Mouse (Mus musculus) left cerebral cortex, adult 9 months (tissue): ENCODE measurements at regions not wholly inside any gene's neighbourhood (a gene's known extent, or its start where the extent isn't known, plus 50 kb on each side); places are given as distances from the start of the nearest gene placed in this dataset.

Experiments used
- DNase-seq, 2 experiments: peaks; one replicate each; pipeline ENCODE4 v3.0.0; 2022; ENCODE audit warnings: low spot score in 2 of 2

DNA sequence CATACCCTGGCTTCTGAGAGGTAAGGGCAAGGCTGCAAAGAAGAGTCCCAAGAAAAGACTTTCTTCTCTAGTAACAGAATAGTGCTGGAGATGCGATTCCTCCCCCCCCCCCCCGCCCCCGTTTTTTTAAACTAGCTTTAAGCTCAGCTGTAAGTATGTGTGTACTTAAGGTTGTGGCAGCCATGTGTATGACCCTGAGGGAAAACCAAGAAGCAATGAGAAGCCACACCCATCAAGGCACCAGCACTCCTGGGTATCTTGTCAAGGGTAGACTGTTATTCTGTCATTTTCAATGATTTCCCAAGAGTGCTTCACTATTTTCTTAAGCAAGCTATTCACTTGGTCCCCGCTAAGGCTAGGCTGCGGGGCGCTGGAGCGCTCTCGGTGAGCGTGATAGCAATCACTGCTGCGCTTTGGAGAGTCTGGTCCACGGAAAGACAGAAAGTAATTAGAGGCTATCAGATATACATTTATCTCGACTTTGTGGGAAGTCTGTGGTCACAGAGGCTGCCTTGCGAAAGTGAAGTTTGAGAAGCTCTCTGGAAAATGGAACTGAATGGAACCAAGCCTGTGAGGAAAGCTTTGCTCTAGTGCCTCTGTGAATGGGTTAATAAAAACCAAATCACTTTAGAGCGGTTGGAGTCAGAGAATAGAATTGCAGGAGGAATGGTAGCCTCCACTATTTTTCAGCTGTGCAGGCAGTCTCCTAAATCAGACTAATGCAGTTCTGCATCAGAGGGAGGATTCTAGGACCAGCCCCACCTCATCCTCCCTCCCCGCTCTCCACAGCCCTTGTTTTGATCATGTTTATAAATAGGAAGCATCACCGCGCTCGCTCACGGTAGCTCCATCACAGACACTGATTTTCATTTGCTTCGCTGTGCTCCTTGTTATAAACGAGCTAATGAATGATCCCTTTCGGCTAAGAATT, 114.8 kb upstream of the Bmp2 start:
- peak in 1 of 2 experiments; percentile 23 for DNase-seq

GRCm38 (mm10) chr2:133438018-133438417, 113.9 kb upstream of the Bmp2 start:
- no peak for DNase-seq

GRCm38 (mm10) chr2:133443024-133443423, 108.9 kb upstream of the Bmp2 start:
- no peak for DNase-seq

DNA sequence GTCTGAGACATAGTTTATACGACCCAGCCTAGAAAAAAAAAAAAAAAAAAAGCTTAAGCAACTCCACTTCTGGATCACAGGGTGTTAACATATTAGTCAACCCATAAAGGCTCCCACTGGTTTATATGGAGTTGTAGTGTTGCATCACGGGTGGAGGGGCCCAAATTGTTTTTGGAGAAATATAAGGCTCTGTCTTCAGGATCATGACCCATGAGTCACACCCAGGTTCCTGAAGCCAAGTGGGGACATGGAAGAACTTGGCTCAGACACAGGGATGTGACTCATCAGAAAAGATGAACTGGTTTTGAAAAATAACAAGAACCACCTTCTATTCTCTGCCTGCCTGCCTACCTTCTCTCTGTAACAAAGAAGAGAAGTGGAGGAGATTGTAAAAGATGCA, 108.5 kb upstream of the Bmp2 start:
- DNase-seq, result peak in 1 of 2 experiments; percentile 20

DNA sequence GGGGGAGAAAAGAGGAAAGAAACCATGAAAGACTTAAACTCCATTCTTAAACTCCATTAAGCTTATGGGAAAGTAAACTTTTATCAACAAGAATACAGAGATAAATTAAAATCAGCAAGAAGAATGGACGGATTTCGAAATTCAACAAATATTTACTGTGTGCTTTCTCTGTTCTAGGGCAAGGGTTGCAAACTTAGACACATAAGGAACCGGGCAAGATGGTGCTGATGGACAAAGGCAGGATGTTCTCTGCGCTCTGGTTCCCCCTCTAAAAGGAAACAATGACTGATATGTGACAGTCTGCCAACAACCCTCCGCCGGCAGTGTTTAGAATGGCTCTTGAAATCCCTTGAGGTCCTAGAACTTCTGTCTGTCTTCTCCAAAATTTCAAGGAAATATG, 99.0 kb upstream of the Bmp2 start:
- DNase-seq, result no peak

DNA sequence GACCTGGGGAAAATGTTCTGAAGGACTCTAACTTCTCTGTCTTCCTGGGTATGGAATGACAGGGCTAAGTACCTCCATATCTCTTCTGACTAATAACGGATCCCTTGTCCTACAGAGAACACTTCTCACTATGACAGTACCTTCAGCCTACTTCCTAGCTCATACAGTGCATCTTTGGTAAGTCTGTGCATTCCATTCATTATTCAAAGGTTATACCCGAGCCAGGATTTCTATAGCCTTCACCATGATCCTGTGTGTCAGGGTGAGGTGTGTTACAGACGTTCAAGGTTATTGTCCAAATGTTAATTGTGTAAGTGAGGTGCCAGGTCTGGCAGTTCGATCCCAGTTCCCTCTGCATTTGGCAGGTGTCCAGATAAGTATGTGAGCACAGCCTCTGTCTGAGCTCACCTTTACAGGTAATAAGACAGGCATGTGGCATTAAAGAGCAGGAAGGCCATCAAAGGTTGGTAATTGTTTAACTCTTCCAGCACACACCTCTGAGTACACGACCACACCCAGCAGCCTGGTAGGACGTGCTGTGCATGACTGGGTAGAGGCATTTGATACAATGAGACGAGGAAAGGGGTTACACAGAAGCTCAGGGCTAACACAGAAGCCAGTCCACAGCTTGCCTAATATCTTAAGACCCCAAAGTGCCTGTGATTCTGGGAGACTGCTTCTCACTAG, 96.3 kb upstream of the Bmp2 start:
- no peak for DNase-seq

- no peak for DNase-seq
Observed at GRCm38 (mm10) chr2:133456785-133457184, 95.2 kb upstream of the Bmp2 start.

DNA sequence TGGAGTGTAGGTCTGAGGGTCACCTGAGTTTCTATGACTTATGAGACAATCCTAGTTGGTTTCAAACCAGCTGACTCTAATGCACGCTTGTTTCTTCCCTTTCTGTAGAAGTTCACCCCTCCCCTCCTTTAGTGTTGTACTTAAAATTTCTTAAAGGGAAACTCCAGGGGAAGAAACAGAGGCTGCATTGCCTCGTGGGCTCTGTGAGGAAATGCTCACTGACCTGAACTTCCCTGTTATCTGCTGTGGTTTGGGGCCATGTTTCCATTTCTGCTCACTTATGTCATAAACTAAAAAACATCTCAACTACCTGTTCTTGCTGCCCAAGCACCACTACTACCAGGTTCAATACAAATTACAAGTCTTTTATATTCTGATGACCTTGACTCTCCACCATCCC, 93.2 kb upstream of the Bmp2 start:
- DNase-seq, result no peak

GRCm38 (mm10) chr2:133460814-133461213, 91.1 kb upstream of the Bmp2 start:
- no peak for DNase-seq

GRCm38 (mm10) chr2:133462378-133462777, 89.6 kb upstream of the Bmp2 start:
- no peak for DNase-seq

- DNase-seq, result no peak
Observed at GRCm38 (mm10) chr2:133467170-133468168, 84.5 kb upstream of the Bmp2 start.

DNA sequence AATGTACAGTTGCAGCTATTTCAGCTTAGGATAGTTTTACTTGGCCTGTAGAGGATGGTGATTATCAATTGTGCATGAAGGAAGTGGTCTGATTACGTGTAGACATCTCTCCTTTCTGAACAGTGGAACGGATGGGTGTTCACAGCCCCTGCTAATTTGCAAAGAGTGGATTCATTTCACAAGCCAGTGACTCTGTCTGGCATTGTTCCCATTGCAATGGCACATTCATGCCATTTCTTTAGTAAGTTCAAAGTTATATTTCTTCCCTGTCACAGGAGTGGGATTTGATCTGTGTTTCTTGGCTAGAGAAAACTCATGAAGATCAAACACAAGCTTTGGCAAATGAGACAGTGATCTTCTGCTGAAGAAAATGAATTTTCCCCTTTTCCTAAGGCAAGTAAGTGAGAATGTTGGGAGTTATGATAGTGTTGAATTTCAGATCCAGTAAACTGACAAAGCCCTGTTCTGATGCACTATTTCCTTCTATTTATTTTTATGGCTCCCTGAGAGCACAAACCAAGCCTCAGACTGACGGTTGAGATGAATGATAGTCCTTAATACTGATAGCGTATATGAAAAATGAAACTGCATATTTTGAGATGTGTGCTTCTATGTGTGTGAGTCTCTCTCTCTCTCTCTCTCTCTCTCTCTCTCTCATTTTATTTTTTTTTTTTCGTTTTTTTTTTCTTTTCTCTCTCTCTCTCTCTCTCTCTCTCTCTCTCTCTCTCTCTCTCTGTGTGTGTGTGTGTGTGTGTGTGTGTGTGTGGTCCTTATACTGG, 78.8 kb upstream of the Bmp2 start:
- DNase-seq, result no peak

- DNase-seq, result no peak
Observed at GRCm38 (mm10) chr2:133474174-133474573, 77.8 kb upstream of the Bmp2 start.

DNA sequence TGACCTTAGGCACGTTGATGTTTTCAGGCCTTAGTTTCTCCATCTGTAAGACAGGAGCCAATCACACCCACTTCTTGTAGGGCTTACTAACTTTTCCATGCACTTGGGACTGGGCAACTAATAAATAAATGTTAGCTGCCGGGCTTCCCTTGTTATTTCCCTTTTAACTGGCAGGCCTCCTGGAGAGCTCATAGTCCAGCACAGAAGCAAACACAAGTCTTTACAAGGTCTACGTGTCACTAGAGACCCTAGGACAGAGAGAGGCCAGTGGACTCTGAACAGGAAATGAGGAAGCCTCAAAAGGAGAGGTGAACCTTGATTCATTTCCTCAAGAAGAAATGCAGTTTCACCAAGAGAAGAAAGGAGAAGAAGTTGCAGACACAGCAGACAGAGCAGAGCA, 71.1 kb upstream of the Bmp2 start:
- no peak for DNase-seq

DNA sequence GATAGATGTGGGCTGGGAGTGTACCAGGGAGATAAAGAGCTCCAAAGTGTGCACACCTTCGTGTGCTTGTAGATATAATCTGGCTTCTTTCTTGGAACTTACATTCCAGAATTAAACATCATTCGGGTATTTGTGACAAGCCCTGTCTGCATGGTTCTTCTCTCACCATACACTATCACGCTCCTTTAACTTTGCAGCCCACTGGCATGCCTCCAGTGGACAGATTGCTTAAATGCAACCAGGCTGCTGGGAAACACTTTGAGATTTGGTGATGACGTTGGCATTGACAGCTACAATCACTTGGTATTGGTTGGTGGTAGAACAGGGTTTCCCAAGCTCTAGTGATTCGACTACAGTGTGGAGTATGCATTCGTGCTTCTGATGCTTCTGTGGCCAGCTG, 70.7 kb upstream of the Bmp2 start:
- no peak for DNase-seq

DNA sequence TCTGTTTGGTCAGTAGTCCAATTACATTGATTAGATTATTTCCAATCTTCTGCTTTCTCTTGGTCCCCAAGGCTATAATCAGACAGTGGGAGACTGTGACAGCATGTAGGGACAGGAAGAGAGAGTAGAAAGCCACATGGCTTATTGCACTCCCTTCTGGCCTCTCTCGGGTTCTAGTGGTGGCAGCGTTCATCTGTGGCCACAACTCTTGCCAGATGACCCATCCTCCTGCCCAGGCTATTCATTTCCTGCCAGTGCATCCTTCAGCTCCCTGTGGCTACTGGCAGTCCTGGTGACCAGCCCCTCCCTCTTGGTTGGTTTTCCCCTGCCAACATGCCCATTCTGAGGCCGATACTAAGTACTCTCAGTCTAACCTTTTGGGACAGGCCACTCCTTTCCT, 70.2 kb upstream of the Bmp2 start:
- no peak for DNase-seq

GRCm38 (mm10) chr2:133495443-133495842, 56.5 kb upstream of the Bmp2 start:
- no peak for DNase-seq

DNA sequence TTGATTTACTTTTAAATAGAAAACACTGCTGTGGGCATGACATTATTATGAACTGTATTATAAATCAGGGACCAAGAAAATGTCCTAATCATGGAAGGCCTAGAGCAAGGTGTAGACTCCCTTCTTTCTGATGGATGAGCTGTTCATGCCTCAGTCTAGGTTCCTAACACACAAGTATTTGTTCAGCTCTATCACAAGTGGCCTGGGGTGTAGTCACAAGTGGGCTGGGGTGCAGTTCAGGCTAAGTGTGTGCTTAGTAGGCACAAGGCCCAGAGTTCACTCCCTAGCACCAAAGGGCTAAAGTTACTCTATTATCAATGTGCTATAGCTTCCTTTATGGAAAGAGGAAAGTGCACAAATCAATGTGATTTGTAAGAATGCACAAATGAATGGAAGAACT, 55.6 kb upstream of the Bmp2 start:
- no peak for DNase-seq

GRCm38 (mm10) chr2:133497071-133497470, 54.9 kb upstream of the Bmp2 start:
- no peak for DNase-seq

- no peak for DNase-seq
Observed at GRCm38 (mm10) chr2:133497541-133498185, 54.3 kb upstream of the Bmp2 start.

GRCm38 (mm10) chr2:133498186-133498571, 53.8 kb upstream of the Bmp2 start:
- no peak for DNase-seq
